Mouse (Mus musculus): ENCODE data around the gene Dmrt1. TPM values are rescaled to one million over a fixed set of nuclear protein-coding genes. Genes with fewer than 3 reads are reported as not detected.
A peak's percentile ranks its signal among the peaks of the same experiment; 100 is the strongest.

Gene Dmrt1
- polyA plus RNA-seq, 1 experiment from 2014 or later = 0.33 TPM

DNA sequence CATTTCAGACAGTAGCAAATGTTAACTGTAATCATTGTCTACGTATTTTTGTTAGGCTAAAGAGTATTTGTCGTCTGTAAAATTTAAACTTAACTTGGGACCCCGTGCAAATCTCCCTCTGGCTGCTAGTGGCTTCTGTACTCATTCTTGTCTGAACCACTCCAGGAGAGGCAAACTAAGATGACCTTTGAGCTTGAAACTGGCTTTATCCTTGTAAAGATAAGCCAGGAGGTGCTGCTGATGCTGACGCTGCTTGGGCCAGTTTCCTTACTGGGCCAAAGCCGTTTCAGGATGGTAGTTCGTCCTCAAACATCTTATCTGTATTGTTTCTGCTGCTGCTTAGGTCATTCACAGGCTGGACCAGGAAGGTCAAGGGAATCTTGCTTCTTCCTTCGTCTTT, 64.4 kb downstream of the Dmrt1 start:
- H3K27me3 ChIP-seq = peaks cover 33% of the 10 kb centered on the region
- ATAC-seq (ENCODE audit: insufficient number of reproducible peaks, low FRiP score, low TSS enrichment, low read depth) = no peak
- 84% methylated on average over 7 of the region's 7 CpGs for WGBS

DNA sequence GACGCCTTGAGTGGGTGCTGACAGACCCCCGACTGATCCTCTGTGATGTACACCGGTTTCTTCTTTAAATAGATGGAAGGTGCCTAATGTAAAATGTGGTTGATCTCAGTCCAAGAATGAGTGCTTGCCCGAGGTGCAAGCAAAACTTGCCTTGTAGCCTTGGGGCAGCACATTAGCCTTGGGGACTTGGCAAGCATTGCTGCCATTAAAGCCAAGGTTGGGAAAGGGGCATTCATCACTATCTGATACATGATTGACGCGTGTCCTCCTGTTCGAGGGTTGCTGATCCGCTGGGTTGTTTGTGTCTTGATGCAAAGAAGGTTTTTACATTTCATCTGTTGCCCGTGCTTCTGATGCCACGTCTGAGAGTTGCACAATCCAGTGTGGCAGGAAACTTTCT, 69.0 kb downstream of the Dmrt1 start:
- no peak overlapping the region for H3K9ac ChIP-seq
- peaks cover 56% of the 10 kb centered on the region for H3K27me3 ChIP-seq
- no peaks in the 10 kb centered on the region for H3K9me3 ChIP-seq (replicated peaks)
- 36% methylated on average over 10 of the region's 10 CpGs for WGBS
- H3K4me2 ChIP-seq (replicated peaks) = no peak overlapping the region
- H3K4me1 ChIP-seq = no peaks in the 10 kb centered on the region
- H3K36me3 ChIP-seq = no peaks in the 10 kb centered on the region
- no peak overlapping the region for H3K27ac ChIP-seq (replicated peaks)
- H3K4me3 ChIP-seq (replicated peaks) = no peak overlapping the region
- ATAC-seq (ENCODE audit: insufficient number of reproducible peaks, low FRiP score, low TSS enrichment, low read depth) = no peak

More for the DNA sequence above, 64.4 kb downstream of the Dmrt1 start:
- Histone ChIP-seq H3K9ac (no peak overlapping the region), H3K9me3 (replicated peaks) (no peaks in the 10 kb centered on the region), H3K4me3 (replicated peaks) (no peak overlapping the region), H3K4me2 (replicated peaks) (no peak overlapping the region), H3K36me3 (no peaks in the 10 kb centered on the region), H3K4me1 (no peaks in the 10 kb centered on the region), H3K27ac (replicated peaks) (no peak overlapping the region)

DNA sequence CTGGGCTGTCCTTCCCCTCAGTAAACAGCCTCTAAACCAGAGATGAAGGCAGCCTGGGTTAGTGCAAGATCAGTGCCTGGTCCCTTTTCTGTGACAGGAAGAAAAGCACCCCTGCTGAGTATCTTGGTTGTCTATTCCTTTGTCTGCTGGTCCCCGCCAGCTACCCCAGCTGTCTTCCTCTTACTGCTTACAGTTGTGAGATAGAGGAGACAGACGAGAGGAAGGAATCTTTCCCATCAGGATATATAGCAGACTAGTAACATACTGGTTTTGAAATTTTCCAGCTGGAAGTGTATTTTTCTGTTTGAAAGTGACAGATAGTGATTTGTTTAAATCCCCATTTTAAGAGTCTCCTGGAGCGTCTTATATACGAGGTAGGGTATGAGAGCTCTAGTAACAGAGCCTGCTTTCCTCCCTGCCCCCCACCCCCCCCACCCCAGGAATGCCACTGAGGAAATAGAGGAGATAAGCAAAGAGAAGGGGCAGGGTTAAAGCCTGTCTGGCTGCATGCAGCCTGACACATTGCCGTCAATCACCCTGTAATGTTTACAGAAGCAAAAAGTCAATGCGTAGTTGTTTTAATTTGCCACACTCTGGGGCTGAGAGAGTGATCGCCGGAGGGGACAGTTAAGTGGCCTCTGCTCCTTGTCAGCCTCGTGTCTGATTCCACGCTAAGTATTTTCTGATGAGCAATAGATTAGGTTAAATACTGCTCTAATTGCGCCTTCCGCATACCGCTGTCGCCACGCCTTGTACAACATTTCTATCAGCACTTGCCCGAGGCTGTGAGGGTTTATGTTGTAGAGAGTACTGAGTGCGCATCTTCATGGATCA, 69.8 kb downstream of the Dmrt1 start:
- Histone ChIP-seq H3K4me1 (no peaks in the 10 kb centered on the region), H3K9ac (no peak overlapping the region), H3K36me3 (no peaks in the 10 kb centered on the region), H3K4me3 (replicated peaks) (no peak overlapping the region), H3K9me3 (replicated peaks) (no peaks in the 10 kb centered on the region), H3K27ac (replicated peaks) (no peak overlapping the region), H3K27me3 (peaks cover 59% of the 10 kb centered on the region), H3K4me2 (replicated peaks) (no peak overlapping the region)
- WGBS = 1% methylated on average over 17 of the region's 17 CpGs
- ATAC-seq (ENCODE audit: insufficient number of reproducible peaks, low FRiP score, low TSS enrichment, low read depth) = no peak

DNA sequence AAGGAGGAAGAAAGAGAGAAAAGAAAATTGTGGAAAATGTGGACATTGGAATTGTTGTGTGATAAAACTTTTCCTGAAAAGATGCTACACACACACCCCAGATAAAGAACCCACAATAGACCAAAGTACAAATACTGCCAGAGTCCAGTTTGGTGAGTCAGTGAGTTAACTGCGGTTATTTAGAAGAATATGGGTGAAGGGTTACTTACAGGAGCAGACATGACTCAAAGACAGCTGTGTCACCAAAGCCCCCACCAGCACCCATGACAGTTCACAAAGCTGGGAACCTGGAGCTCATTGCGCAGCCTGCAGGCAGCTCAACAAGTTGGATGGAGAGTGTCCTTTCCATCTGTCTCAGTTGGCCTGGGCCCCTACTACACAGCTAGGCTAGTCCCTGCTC, 72.9 kb downstream of the Dmrt1 start:
- no peak for ATAC-seq (ENCODE audit: insufficient number of reproducible peaks, low FRiP score, low TSS enrichment, low read depth)
- 97% methylated on average over 2 of the region's 2 CpGs for WGBS
- H3K36me3 ChIP-seq = no peaks in the 10 kb centered on the region
- no peak overlapping the region for H3K4me2 ChIP-seq (replicated peaks)
- H3K9ac ChIP-seq = no peak overlapping the region
- H3K9me3 ChIP-seq (replicated peaks) = no peaks in the 10 kb centered on the region
- H3K4me3 ChIP-seq (replicated peaks) = no peak overlapping the region
- H3K4me1 ChIP-seq = no peaks in the 10 kb centered on the region
- peaks cover 50% of the 10 kb centered on the region for H3K27me3 ChIP-seq
- no peak overlapping the region for H3K27ac ChIP-seq (replicated peaks)

DNA sequence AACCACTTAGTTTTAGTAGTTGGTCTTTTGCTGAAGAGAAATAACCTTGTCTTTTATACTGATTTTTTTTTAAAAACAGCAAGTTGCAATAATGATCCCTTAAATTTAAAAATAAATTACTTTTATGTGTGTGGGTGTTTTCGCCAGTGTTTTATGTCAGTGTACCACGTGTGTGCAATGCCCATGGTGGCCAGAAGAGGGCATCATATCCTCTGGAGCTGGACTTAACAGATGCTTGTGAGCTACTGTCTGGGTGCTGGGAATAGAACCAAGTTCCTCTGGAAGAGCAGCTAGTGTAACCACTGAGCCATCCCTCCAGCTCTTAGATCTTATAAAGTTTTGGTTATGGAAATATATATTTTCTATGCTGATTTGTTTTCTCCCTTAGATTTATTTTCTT, 74.0 kb downstream of the Dmrt1 start:
- Histone ChIP-seq H3K27me3 (peaks cover 40% of the 10 kb centered on the region), H3K36me3 (no peaks in the 10 kb centered on the region), H3K4me3 (replicated peaks) (no peak overlapping the region), H3K4me1 (no peaks in the 10 kb centered on the region), H3K9ac (no peak overlapping the region), H3K9me3 (replicated peaks) (no peaks in the 10 kb centered on the region), H3K27ac (replicated peaks) (no peak overlapping the region), H3K4me2 (replicated peaks) (no peak overlapping the region)
- WGBS = 92% methylated on average over 2 of the region's 2 CpGs
- no peak for ATAC-seq (ENCODE audit: insufficient number of reproducible peaks, low FRiP score, low TSS enrichment, low read depth)

DNA sequence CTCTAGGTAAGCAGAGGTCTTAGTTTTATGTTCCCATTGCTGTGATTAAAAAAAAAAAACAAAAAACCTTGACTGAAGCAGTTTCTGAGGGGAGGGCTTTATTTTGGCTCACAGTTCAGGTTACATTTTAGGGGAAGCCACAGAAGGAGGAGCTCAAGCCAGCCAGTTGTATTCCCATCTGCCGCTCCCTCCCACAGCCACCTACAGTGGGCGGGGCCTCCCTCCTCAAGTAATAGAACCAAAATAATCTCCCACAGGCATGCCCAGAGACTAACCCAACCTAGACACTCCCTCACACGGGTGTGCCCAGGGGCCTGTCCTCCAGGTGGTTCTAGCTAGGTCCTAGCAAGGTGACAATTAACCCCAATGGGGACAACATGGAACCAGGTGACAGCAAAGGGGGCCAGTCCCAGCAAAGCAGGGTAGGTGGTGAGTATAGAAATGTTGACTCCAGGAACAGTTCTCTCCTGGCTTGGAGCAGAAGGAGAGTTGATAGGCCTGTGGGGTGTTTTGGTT, 92.4 kb downstream of the Dmrt1 start:
- Histone ChIP-seq H3K9me3 (replicated peaks) (no peaks in the 10 kb centered on the region), H3K27me3 (peaks cover 64% of the 10 kb centered on the region)
- 60% methylated on average over 3 of the region's 3 CpGs for WGBS

DNA sequence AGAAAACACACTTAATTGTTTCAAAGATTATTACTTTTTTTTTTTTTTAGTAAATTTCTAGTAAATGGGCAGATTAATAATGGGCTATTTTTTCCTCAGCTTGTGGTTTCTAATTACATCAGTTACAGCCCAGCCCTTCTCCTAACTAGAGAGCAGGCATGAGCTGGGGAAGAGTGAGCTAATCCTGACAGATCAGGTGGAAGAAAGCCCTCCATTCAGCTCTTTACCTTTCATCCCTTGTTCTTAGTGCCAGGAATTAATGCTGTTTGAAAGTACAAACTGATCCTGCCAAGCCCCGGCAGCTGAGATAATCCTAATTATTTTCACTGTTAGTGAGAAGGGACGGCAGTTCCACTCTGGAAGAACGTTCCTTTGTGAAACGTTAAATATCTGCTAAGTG, 93.2 kb downstream of the Dmrt1 start:
- 2% methylated on average over 4 of the region's 4 CpGs for WGBS

More for the DNA sequence above, 92.4 kb downstream of the Dmrt1 start:
- Histone ChIP-seq H3K36me3 (no peaks in the 10 kb centered on the region), H3K27ac (replicated peaks) (no peak overlapping the region), H3K4me2 (replicated peaks) (no peak overlapping the region), H3K4me3 (replicated peaks) (no peak overlapping the region), H3K4me1 (no peaks in the 10 kb centered on the region), H3K9ac (no peak overlapping the region)
- ATAC-seq (ENCODE audit: insufficient number of reproducible peaks, low FRiP score, low TSS enrichment, low read depth) = 0 out of 2 replicates have a peak, but pooled peaks have one; percentile 51

DNA sequence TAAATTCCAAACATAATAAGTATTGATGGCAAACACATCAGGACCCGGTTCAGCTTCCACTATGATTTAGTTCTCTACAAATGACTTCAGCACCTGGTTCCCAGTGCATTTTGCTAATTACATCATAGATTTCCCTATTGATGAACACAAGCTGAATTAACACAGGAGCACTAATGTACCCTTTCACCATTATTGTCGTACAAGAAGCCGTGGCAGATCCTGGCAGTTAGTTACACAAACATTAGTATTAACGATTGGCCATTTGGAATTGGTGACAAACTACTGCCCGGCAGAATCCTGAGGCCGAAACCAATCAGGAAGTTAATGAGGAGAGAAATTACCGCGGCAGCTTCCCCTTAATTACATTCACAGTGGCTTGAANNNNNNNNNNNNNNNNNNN, 96.5 kb downstream of the Dmrt1 start:
- no peak overlapping the region for H3K27ac ChIP-seq (replicated peaks)
- no peak overlapping the region for H3K4me3 ChIP-seq (replicated peaks)
- H3K9me3 ChIP-seq (replicated peaks) = no peaks in the 10 kb centered on the region
- WGBS = 10% methylated on average over 8 of the region's 8 CpGs
- ATAC-seq (ENCODE audit: insufficient number of reproducible peaks, low FRiP score, low TSS enrichment, low read depth) = no peak
- no peaks in the 10 kb centered on the region for H3K36me3 ChIP-seq
- H3K4me2 ChIP-seq (replicated peaks) = no peak overlapping the region
- H3K4me1 ChIP-seq = peaks cover 9% of the 10 kb centered on the region
- H3K9ac ChIP-seq = no peak overlapping the region
- H3K27me3 ChIP-seq = peaks cover 94% of the 10 kb centered on the region

More for the DNA sequence above, 93.2 kb downstream of the Dmrt1 start:
- Histone ChIP-seq H3K9ac (no peak overlapping the region), H3K4me2 (replicated peaks) (no peak overlapping the region), H3K27ac (replicated peaks) (no peak overlapping the region), H3K27me3 (peaks cover 70% of the 10 kb centered on the region), H3K4me1 (no peaks in the 10 kb centered on the region), H3K4me3 (replicated peaks) (no peak overlapping the region), H3K9me3 (replicated peaks) (no peaks in the 10 kb centered on the region), H3K36me3 (no peaks in the 10 kb centered on the region)
- ATAC-seq (ENCODE audit: insufficient number of reproducible peaks, low FRiP score, low TSS enrichment, low read depth) = 0 out of 2 replicates have a peak, but pooled peaks have one; percentile 57

DNA sequence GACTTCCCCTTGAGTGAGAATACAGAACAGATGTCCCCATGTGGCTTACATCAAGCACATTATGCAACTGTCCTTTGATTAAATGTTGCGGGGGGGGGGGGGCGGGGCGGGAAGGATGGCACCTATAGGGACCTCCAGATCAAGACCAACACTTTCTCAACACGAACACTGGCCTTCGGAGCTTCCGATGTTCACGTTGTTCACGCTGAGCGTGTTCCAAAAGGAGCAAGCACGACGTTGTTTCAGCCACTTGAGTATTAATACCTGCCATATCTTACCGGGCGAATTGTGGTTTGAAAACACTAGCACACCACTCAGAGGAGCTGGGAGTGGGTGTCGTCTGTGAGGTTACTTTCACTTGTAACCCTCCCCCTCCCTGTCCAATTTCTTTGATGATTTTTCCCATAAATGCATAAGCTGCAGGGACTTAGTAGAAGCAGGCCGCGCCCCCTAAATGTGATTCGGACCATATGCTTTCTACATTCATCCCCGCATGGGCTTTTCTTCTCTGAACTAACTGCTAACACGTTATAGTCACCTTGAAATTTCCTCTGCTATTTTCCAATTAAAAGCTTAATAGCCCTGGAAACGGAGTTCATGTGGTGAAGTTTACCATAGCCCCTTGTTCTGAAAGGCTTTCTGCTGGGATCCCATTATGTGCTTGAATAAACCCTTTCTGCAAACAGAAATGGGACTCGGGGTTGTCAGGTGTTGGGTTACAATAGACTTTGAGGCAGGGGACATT, 102.2 kb downstream of the Dmrt1 start:
- under 1% methylated on average over 21 of the region's 21 CpGs for WGBS
- Histone ChIP-seq H3K4me1 (peaks cover 25% of the 10 kb centered on the region), H3K4me3 (replicated peaks) (no peak overlapping the region), H3K4me2 (replicated peaks) (no peak overlapping the region), H3K9ac (no peak overlapping the region), H3K27me3 (peaks cover 98% of the 10 kb centered on the region), H3K27ac (replicated peaks) (no peak overlapping the region), H3K36me3 (no peaks in the 10 kb centered on the region), H3K9me3 (replicated peaks) (no peaks in the 10 kb centered on the region)
- no peak for ATAC-seq (ENCODE audit: insufficient number of reproducible peaks, low FRiP score, low TSS enrichment, low read depth)

DNA sequence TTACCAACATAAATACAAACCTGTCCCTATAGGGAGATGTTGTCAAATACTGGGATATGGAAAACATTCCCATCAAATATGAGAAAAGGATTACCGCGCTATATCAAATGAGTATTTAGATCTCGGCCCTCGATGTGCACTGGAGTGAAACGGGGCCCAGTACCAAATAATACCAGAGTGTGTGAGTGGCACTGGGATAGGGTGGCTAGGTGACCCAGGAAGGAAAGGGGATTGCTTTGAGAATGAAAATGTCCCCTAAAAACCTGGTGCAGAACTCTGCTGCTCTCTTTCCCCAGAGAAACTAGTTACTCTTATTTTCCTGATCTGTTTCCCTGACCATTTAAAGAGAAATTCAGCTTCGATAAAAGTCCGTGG, 102.8 kb downstream of the Dmrt1 start:
- H3K4me2 ChIP-seq (replicated peaks) = no peak overlapping the region
- WGBS = 5% methylated on average over 7 of the region's 7 CpGs
- H3K9ac ChIP-seq = no peak overlapping the region

More for the DNA sequence above, 102.8 kb downstream of the Dmrt1 start:
- Histone ChIP-seq H3K4me3 (replicated peaks) (no peak overlapping the region), H3K27me3 (peaks cover 99% of the 10 kb centered on the region), H3K9me3 (replicated peaks) (no peaks in the 10 kb centered on the region), H3K27ac (replicated peaks) (no peak overlapping the region), H3K36me3 (no peaks in the 10 kb centered on the region), H3K4me1 (peaks cover 25% of the 10 kb centered on the region)
- ATAC-seq (ENCODE audit: insufficient number of reproducible peaks, low FRiP score, low TSS enrichment, low read depth) = no peak

All from embryonic facial prominence, embryonic 15.5 days (tissue).